Mouse (Mus musculus) brown adipose tissue, adult 24 weeks (tissue): ENCODE results near the gene Arhgef16. TPM values are rescaled to one million over a fixed set of nuclear protein-coding genes. Genes with fewer than 3 reads are reported as not detected.

Experiments
- H3K27ac ChIP-seq: fragments of 200-500 bp; replicated peaks from 2 replicates; pipeline ENCODE4 v1.5.1; 2012; ENCODE audit warnings: low read depth, mild to moderate bottlenecking, low read length
- H3K4me1 ChIP-seq: fragments of 200-500 bp; 2 replicates; pipeline ENCODE4 v1.6.1; 2012; ENCODE audit warnings: low read length, mixed read lengths; ENCODE audit not compliant: control insufficient read depth, insufficient read depth, insufficient read length
- H3K4me3 ChIP-seq: fragments of 200-500 bp; 2 replicates; pipeline ENCODE4 v1.5.1; 2012; ENCODE audit warnings: low read depth, mild to moderate bottlenecking, low read length, moderate library complexity; ENCODE audit not compliant: insufficient read depth
- polyA plus RNA-seq: library from polyadenylated mRNA; stranded (reverse); fragments of >200 nt; gene quantifications from 2 replicates; pipeline ENCODE4 v1.2.4, GENCODE M21; 2012; ENCODE audit not compliant: missing spikeins, insufficient read depth, insufficient read length

Gene Arhgef16
- polyA plus RNA-seq, 1 experiment = not detected

DNA sequence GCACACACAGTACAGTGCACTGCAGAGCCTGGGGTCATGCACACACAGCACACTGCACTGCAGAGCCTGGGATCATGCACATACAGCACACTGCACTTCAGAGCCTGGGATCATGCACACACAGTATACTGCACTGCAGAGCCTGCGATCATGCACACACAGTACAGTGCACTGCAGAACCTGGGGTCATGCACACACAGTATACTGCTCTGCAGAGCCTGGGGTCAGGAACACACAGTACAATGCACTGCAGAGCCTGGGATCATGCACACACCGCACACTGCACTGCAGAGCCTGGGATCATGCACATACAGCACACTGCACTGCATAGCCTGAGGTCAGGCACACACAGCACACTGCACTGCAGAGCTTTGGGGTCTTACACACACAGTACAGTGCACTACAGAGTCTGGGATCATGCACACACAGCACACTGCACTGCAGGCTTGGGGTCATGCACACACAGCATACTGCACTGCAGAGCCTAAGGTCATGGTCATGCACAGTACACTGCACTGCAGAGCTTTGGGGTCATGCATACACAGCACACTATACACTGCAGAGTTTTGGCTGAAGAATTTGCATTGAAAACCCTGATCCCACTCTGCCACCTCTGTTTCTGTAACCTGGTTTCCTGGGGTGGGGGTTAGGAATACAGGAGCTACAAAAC, 10.8 kb upstream of the Arhgef16 start:
- no peak overlapping the region for H3K4me3 ChIP-seq
- no peak overlapping the region for H3K27ac ChIP-seq
- no peaks in the 10 kb centered on the region for H3K4me1 ChIP-seq

DNA sequence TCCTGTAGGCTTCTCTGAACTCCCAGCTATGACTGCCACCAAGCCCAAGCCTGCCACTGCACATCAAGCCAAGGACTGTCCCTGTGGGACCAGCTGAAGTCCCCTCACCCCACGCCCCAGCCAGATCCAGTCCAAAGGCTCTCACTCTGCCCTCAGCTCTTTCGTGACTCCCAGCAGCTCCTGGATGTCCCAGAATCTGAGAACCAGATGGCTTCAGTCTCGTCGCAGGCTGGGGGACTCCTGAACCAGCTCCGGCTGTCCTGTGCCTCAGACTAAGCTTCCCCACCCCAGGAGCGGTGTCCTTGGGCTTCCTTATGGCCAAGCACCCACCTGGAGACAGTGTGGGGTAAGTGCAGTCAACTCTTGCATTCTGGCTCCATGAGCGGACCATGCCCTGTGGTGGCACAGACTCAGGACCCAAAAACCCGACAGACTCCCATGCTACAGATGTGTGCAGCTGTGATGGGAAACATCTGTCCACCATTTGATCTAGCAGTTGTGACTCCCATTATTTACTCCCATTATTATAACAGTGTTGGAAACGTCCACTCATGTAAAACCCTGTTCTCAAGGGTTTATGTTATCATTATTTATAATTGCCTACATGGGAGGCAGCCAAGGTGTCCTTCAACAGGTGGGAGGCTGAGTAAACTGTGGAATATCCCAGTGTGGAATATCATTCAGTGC, 9.2 kb upstream of the Arhgef16 start:
- Histone ChIP-seq H3K4me1 (no peaks in the 10 kb centered on the region), H3K4me3 (no peak overlapping the region), H3K27ac (no peak overlapping the region)

DNA sequence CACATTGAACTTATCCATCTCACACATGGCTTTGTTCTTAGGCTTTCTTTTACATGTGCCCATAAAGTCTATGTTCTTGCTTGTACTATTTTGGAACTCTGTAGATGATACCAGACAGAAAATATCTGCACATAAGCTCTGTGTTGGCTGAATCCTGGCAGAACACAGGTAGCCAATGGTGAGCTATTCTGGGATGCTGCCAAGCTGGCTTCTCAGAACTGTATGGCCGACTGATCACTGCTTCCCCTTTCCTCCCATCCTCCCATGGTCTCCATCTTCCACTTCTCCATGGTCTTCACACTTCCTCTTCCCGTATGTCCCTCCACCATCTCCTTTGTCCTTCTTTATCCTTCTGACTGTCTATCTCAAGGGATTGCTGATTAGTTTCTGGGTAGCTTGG, 7.7 kb upstream of the Arhgef16 start:
- H3K27ac ChIP-seq = no peak overlapping the region
- no peaks in the 10 kb centered on the region for H3K4me1 ChIP-seq
- no peak overlapping the region for H3K4me3 ChIP-seq

DNA sequence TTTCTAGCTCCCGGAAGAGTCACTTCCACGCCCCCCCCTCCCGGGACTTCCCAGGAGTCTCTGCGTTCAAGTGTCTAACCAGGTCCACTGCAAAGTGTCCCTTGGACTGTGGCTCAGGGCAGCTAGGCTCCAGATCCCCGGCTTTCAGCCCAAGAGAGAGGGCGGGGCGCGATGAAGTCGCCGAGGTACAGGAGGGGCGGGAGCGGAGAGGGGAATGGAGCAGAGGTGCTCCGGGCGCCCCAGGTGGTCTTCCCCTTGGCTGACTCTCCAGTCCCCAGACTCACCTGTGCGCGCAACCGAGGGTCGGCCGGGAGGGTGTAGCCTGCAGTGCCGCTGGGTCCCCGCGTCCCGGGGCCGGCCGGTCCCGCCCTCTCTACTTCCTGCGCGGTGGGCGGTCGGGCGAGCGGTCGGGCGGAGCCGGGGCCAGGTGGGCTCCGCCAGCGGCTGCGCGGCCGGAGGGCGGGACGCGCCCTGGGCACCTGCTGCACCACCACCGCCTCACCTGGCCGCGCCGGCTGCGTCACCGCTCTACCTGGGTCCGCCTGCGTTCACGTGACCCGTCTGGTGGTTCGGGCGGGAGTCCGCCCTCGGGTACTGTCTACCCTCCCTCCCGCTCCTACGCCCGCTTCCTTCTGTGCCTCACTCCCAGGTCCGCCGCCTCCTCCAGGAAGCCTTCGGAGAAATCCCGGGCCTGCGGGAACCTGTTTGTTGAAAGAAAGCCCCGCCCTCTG, 1.8 kb downstream of the Arhgef16 start:
- H3K4me3 ChIP-seq = peak overlapping the region; percentile 38
- H3K27ac ChIP-seq = no peak overlapping the region
- no peaks in the 10 kb centered on the region for H3K4me1 ChIP-seq

DNA sequence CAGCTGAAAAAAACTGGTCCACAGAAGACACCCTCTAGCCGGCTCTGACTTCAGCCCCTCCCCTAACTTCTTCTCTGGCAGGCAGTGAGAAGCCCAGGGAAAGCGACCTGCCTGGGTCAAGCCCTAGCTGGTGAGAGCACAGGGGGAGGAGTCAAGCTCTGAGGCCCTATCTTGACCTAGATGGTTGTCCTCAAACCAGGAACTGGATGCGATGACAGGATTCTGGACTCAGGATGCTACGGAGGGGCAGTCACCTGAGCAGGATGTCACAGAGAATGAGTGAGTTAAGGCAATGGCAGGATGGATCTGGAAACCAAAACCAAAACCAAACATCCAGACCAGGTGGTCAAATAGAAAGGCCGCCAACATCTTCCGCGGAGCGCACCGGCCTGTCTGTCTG, 3.7 kb downstream of the Arhgef16 start:
- H3K27ac ChIP-seq = no peak overlapping the region
- H3K4me3 ChIP-seq = no peak overlapping the region
- H3K4me1 ChIP-seq = no peaks in the 10 kb centered on the region

DNA sequence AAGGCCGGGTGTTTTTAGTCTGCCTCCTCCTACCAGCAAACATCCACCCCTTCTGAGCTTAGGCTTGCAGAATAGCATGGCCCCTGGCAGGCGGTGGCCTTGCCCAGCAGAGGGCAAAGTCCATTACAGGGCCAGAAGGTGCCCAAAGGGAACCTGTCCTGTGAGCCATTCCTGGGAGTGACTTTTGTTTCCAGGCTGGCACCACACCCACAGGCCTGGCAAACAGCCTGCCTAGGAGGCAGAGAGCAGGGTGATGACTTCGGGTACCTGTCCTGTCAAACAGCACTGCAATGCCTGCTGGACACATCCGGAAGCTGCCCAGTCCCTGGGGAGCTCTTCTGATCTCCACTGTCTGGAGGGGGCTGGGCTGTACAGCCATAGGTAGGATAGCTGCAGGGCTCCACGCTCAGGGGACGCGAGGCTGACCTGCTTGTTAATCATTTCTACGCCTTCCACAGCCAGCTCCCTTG, 7.2 kb downstream of the Arhgef16 start:
- H3K4me3 ChIP-seq = no peak overlapping the region
- H3K4me1 ChIP-seq = no peaks in the 10 kb centered on the region
- H3K27ac ChIP-seq = no peak overlapping the region

DNA sequence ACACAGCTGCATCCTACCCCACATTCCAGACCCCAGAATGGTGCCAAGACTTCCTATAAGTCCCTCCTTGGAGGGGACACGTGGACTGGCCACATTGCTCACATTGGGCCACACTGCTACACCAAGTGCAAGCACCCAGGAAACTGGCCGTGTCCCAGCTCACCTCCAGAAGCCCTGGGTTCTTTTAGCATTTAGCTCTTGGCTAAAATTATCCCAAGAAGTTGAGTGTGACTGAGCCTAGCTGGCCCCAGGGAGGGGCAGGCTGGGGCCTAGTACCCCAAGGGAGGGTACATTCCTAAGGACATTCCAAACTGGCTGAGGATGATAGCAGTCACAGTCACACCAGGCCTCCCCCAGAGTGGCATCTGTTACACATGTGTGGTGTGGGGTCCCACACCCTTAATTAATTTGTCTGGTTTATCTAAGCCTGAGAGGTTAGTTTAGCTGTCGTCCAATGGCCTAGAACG, 7.7 kb downstream of the Arhgef16 start:
- Histone ChIP-seq H3K4me3 (no peak overlapping the region), H3K27ac (no peak overlapping the region), H3K4me1 (no peaks in the 10 kb centered on the region)

DNA sequence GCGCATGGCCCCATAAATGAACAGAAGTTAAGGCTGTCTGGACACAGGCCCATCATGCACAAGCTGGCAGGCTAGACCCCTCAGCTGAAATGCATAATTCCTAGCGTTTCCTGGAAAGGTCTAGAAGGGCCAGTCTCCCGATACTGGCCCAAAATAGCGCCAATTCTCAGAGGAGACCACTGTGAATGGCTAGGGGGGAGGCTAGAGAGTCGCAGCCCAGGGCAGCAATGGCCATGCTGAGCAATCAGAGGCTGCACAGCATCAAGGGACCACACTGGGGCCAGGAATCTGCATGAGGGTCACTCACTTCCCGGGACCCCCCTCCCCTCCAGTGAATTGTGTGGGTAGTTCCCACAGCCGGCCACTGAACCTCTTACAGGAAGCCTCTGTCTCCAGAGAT, 17.8 kb downstream of the Arhgef16 start:
- no peaks in the 10 kb centered on the region for H3K4me1 ChIP-seq
- H3K4me3 ChIP-seq = no peak overlapping the region
- no peak overlapping the region for H3K27ac ChIP-seq

DNA sequence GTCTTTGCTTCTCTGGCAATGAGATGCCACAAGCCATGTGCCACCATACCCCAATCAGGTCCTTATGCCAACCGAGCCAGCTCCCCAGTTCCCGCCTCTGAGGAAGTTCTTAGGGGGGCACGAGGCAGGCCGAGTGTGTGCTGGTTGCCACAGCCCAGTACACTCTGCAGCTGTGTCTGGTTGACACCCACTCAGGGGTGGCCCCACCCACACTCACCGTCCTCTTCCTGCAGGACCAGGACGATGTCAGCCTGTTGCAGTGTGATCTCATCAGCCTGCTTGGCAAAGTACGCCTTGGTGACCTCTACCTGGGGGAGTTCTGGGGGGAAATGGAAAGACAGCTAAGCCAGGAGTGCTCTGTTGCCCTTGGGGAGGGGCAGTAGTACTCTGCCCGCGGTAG, 22.0 kb downstream of the Arhgef16 start:
- Histone ChIP-seq H3K4me3 (no peak overlapping the region), H3K27ac (no peak overlapping the region), H3K4me1 (no peaks in the 10 kb centered on the region)

DNA sequence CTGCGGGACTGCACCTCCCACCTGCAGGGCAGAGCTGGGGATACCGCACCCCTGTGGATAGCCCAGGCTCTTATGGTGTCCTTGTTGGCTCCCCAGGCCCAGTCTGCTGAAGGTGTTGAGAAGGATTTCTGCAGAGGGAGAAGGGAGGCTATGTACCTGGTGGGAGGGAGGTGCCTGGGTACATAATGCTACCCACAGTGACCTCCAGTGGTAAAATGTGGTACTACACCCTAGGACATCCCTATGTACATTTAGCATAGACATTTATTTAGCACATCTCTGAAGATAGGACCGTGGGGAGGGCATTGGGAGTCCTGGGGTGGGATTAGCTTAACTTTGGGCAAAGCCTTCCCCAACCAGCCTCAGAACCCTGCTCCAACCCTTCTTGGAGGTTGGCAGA, 28.5 kb downstream of the Arhgef16 start:
- no peaks in the 10 kb centered on the region for H3K4me1 ChIP-seq
- H3K27ac ChIP-seq = no peak overlapping the region
- no peak overlapping the region for H3K4me3 ChIP-seq

DNA sequence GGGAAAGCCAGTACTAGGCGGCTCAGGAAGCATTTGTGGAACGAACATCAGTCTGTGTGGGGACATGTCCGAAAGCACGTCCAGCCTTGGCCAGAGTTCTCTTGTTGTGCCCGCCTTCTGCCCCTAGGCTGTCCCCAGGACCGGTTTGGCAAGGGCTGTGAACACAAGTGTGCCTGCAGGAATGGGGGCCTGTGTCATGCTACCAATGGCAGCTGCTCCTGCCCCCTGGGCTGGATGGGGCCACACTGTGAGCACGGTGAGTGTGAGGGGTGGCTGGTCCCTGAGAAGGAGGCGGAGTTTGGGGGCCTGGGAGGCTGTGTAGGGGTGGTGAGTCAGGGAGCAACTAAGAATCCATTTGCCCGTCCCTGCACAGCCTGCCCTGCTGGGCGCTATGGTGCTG, 32.0 kb downstream of the Arhgef16 start:
- Histone ChIP-seq H3K4me3 (no peak overlapping the region), H3K27ac (no peak overlapping the region), H3K4me1 (no peaks in the 10 kb centered on the region)

DNA sequence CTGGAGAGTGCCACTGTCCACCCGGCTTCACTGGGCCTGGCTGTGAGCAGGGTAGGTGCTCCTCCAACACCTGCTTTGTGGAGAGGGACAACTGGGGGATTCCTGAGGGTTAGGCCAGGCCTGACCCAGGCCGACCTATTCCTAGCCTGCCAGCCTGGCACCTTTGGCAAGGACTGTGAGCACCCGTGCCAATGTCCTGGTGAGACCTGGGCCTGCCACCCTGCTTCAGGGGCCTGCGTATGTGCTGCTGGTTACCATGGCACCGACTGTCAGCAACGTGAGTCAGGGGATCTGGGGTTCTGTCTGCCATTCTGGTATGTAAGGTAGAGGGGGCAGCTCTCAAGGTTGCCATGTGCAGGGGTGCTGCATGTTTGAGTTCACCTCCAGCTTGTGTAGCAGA, 34.0 kb downstream of the Arhgef16 start:
- H3K4me1 ChIP-seq = no peaks in the 10 kb centered on the region
- H3K27ac ChIP-seq = no peak overlapping the region

DNA sequence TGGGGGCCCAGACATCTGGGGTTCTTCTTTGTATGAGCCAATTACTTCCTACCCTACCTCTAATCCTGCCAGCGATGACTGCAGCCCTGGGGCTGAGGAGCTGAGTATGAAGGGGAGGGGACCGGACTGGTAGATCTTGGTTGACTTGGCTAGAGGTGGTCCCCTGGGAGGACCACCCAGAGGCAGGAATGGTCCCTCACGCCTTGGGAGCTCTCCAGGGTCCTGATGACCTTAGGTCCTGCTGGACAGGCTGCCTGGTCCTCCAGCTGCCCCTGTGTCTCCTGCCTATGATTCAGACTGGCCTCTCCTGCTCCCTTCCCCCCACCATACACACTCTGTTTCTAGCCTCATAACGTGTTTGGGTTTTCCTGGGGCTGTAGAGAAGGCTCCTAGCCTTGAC, 39.4 kb downstream of the Arhgef16 start:
- Histone ChIP-seq H3K27ac (no peak overlapping the region), H3K4me3 (no peak overlapping the region), H3K4me1 (no peaks in the 10 kb centered on the region)

More for the DNA sequence above, 34.0 kb downstream of the Arhgef16 start:
- H3K4me3 ChIP-seq = no peak overlapping the region

DNA sequence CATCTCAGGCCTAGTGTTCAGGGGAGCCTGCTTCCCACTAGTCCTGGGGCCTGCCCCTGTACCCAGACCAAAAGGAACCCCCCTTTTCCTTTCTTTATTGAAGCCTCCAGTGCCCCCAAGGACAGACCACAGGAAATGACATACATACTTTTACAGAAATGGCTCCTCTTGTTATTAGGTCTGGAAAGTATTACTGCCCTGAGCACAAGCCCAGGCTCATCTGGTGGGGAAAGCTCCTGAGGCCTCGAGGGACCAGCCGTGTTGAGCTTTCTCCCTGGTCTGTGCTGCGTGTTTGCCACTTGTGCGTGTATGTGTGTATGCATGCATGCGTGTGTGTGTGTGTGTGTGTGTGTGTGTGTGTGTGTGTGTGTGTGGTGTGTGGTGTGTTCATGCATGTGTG, 40.7 kb downstream of the Arhgef16 start:
- no peak overlapping the region for H3K27ac ChIP-seq
- no peak overlapping the region for H3K4me3 ChIP-seq
- no peaks in the 10 kb centered on the region for H3K4me1 ChIP-seq

DNA sequence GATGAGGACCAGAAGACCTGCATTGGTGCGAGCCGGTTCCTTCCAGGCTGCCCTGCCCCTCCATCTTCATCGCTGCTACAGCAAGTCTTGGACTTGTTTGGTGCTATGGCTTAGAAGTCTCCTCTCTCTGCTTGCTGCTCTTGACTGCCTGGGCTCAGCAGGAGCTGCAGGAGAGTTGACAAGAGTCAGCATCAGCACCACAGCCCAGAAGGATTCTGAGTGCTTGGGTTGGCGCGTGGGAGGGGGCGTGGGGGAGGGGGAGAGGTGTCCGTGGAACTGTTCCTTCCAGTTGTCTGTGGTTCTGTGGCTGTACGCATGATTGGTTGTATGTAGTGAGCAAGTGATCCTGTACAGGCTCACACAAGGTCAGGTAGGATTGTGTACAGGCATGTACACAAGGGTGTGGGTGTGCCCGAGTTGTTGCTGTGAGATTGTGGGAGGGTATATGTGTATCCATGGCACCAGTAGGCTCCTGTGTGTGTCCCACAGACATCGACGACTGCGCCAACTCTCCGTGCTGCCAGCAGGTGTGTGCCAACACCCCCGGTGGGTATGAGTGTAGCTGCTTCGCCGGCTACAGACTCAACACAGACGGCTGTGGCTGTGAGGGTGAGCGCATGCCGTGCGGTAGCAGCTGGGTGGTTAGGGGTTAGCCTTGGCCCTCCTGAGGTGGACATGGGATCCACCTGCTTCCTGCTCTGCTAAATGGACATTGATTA, 48.8 kb downstream of the Arhgef16 start:
- no peak overlapping the region for H3K27ac ChIP-seq
- H3K4me1 ChIP-seq = no peaks in the 10 kb centered on the region
- H3K4me3 ChIP-seq = no peak overlapping the region
